Mouse (Mus musculus) forebrain, embryonic 14.5 days (tissue): ENCODE measurements at regions not wholly inside any gene's neighbourhood (a gene's known extent, or its start where the extent isn't known, plus 50 kb on each side); places are given as distances from the start of the nearest gene placed in this dataset.

Experiments
- ATAC-seq: fragments of 200-750 bp; cut with Nextera tagmentation; 2 replicates; pipeline ENCODE4 v1.8.0; 2017; ENCODE audit warnings: mild to moderate bottlenecking, moderate library complexity
- DNase-seq: peaks from one replicate; pipeline ENCODE4 v3.0.0-alpha.2; 2015; ENCODE audit warnings: low spot score
- H3K27ac ChIP-seq: fragments of 300-500 bp; sonication (generic); 2 replicates; pipeline ENCODE4 v1.5.1; 2014; ENCODE audit warnings: low read depth, mild to moderate bottlenecking, control low read depth, low read length, moderate library complexity
- H3K27me3 ChIP-seq: fragments of 300-500 bp; sonication (generic); replicated peaks from 2 replicates; pipeline ENCODE4 v1.6.1; 2014; ENCODE audit warnings: low read length, control low read depth, mixed read lengths; ENCODE audit not compliant: control insufficient read depth, insufficient read depth
- H3K36me3 ChIP-seq: fragments of 300-500 bp; sonication (generic); 2 replicates; pipeline ENCODE4 v1.6.1; 2014; ENCODE audit warnings: low read length, control low read depth; ENCODE audit not compliant: control insufficient read depth, insufficient read depth
- H3K4me1 ChIP-seq: fragments of 300-500 bp; sonication (generic); 2 replicates; pipeline ENCODE4 v1.6.1; 2014; ENCODE audit warnings: antibody characterized with exemption, low read length, control low read depth; ENCODE audit not compliant: control insufficient read depth, insufficient read depth
- H3K4me2 ChIP-seq: fragments of 300-500 bp; sonication (generic); 2 replicates; pipeline ENCODE4 v1.6.1; 2014; ENCODE audit warnings: mild to moderate bottlenecking, control low read depth, low read length
- H3K4me3 ChIP-seq: fragments of 300-500 bp; sonication (generic); 2 replicates; pipeline ENCODE4 v1.5.1; 2014; ENCODE audit warnings: low read depth, low read length, control low read depth
- H3K9ac ChIP-seq: fragments of 300-500 bp; sonication (generic); 2 replicates; pipeline ENCODE4 v1.6.1; 2014; ENCODE audit warnings: mild to moderate bottlenecking, low read length, control low read depth, moderate library complexity
- H3K9me3 ChIP-seq: fragments of 300-500 bp; sonication (generic); replicated peaks from 2 replicates; pipeline ENCODE4 v1.6.1; 2016; ENCODE audit warnings: low read length, control low read depth, mixed read lengths; ENCODE audit not compliant: control insufficient read depth
- WGBS: fragments of 180-500 bp; shearing (Covaris S2); extraction: QIAGEN DNeasy Blood & Tissue Kit; methylation state at CpG from one replicate; pipeline ENCODE4 v1.1.7; 2014; 5-methylcytosine and 5-hydroxymethylcytosine counted together

- Histone ChIP-seq H3K9ac (no peak overlapping the region), H3K9me3 (0 out of 2 replicates have a peak, but pooled peaks cover 3% of the 10 kb centered on the region), H3K27me3 (peaks cover 18% of the 10 kb centered on the region), H3K4me3 (no peak overlapping the region), H3K36me3 (no peaks in the 10 kb centered on the region), H3K27ac (0 out of 2 replicates have a peak overlapping the region, but pooled peaks have one; percentile 1), H3K4me2 (peak overlapping the region; percentile 26; the same call in 1 of the 2 replicates), H3K4me1 (peaks cover 22% of the 10 kb centered on the region)
- DNase-seq (no peak), ATAC-seq (peak; percentile 52; the same call in 1 of the 2 replicates)
- 7% methylated on average over 6 of the region's 6 CpGs for WGBS
Observed at GRCm38 (mm10) chr12:110183473-110183872, 95.4 kb upstream of the Dio3 start.

GRCm38 (mm10) chr12:110185399-110185798, 93.5 kb upstream of the Dio3 start:
- WGBS: 36% methylated on average over 9 of the region's 9 CpGs
- no peak for ATAC-seq
- H3K9me3 ChIP-seq: no peaks in the 10 kb centered on the region
- no peak overlapping the region for H3K4me3 ChIP-seq
- H3K4me1 ChIP-seq: peaks cover 23% of the 10 kb centered on the region
- H3K9ac ChIP-seq: no peak overlapping the region
- H3K4me2 ChIP-seq: no peak overlapping the region
- H3K27me3 ChIP-seq: peaks cover 23% of the 10 kb centered on the region
- no peak for DNase-seq
- H3K36me3 ChIP-seq: no peaks in the 10 kb centered on the region
- peak overlapping the region; percentile 11; the same call in 1 of the 2 replicates for H3K27ac ChIP-seq

- Histone ChIP-seq H3K4me2 (no peak overlapping the region), H3K4me3 (no peak overlapping the region), H3K36me3 (no peaks in the 10 kb centered on the region), H3K9me3 (no peaks in the 10 kb centered on the region), H3K9ac (no peak overlapping the region), H3K4me1 (peaks cover 23% of the 10 kb centered on the region), H3K27me3 (peaks cover 26% of the 10 kb centered on the region), H3K27ac (no peak overlapping the region)
- WGBS: 5% methylated on average over 3 of the region's 3 CpGs
- ATAC-seq (no peak), DNase-seq (peak; percentile 39)
Observed at GRCm38 (mm10) chr12:110186381-110186780, 92.5 kb upstream of the Dio3 start.

- peaks cover 23% of the 10 kb centered on the region for H3K4me1 ChIP-seq
- H3K27ac ChIP-seq: no peak overlapping the region
- H3K9me3 ChIP-seq: no peaks in the 10 kb centered on the region
- H3K4me2 ChIP-seq: peak overlapping the region; percentile 50; the same call in 1 of the 2 replicates
- ATAC-seq: peak; percentile 42
- no peak overlapping the region for H3K9ac ChIP-seq
- H3K36me3 ChIP-seq: no peaks in the 10 kb centered on the region
- peaks cover 26% of the 10 kb centered on the region for H3K27me3 ChIP-seq
- under 1% methylated on average over 10 of the region's 10 CpGs for WGBS
- DNase-seq: peak; percentile 57
- no peak overlapping the region for H3K4me3 ChIP-seq
Observed at GRCm38 (mm10) chr12:110186911-110187245, 92.0 kb upstream of the Dio3 start.

GRCm38 (mm10) chr12:110187246-110188135, 91.4 kb upstream of the Dio3 start:
- peaks cover 22% of the 10 kb centered on the region for H3K4me1 ChIP-seq
- peak; percentile 37 for DNase-seq

GRCm38 (mm10) chr12:110188136-110188631, 90.7 kb upstream of the Dio3 start:
- WGBS: under 1% methylated on average over 29 of the region's 29 CpGs
- peak; percentile 26 for DNase-seq
- peaks cover 26% of the 10 kb centered on the region for H3K27me3 ChIP-seq

More at GRCm38 (mm10) chr12:110187246-110188135, 91.4 kb upstream of the Dio3 start:
- Histone ChIP-seq H3K36me3 (no peaks in the 10 kb centered on the region), H3K27ac (peak overlapping the region; percentile 84), H3K27me3 (peaks cover 26% of the 10 kb centered on the region), H3K4me3 (peak overlapping the region; percentile 29), H3K9me3 (no peaks in the 10 kb centered on the region), H3K4me2 (peak overlapping the region; percentile 50), H3K9ac (peak overlapping the region; percentile 62)
- ATAC-seq: peak; percentile 59
- under 1% methylated on average over 47 of the region's 49 CpGs for WGBS

GRCm38 (mm10) chr12:110188641-110189328, 90.1 kb upstream of the Dio3 start:
- Histone ChIP-seq H3K4me3 (peak overlapping the region; percentile 29), H3K27me3 (peaks cover 26% of the 10 kb centered on the region), H3K9me3 (no peaks in the 10 kb centered on the region), H3K9ac (peak overlapping the region; percentile 62), H3K36me3 (no peaks in the 10 kb centered on the region), H3K4me2 (peak overlapping the region; percentile 50), H3K27ac (peak overlapping the region; percentile 84), H3K4me1 (peaks cover 16% of the 10 kb centered on the region)
- DNase-seq: no peak
- no peak for ATAC-seq
- WGBS: under 1% methylated on average over 39 of the region's 39 CpGs

More at GRCm38 (mm10) chr12:110188136-110188631, 90.7 kb upstream of the Dio3 start:
- no peak for ATAC-seq
- H3K4me2 ChIP-seq: peak overlapping the region; percentile 50
- peaks cover 21% of the 10 kb centered on the region for H3K4me1 ChIP-seq
- H3K9ac ChIP-seq: peak overlapping the region; percentile 62
- peak overlapping the region; percentile 84 for H3K27ac ChIP-seq
- no peaks in the 10 kb centered on the region for H3K9me3 ChIP-seq
- peak overlapping the region; percentile 29 for H3K4me3 ChIP-seq
- H3K36me3 ChIP-seq: no peaks in the 10 kb centered on the region

- no peaks in the 10 kb centered on the region for H3K36me3 ChIP-seq
- peak overlapping the region; percentile 29 for H3K4me3 ChIP-seq
- H3K27ac ChIP-seq: peak overlapping the region; percentile 84
- peaks cover 11% of the 10 kb centered on the region for H3K4me1 ChIP-seq
- H3K9me3 ChIP-seq: no peaks in the 10 kb centered on the region
- DNase-seq: peak; percentile 31
- 1% methylated on average over 19 of the region's 19 CpGs for WGBS
- H3K9ac ChIP-seq: peak overlapping the region; percentile 62
- H3K27me3 ChIP-seq: peaks cover 26% of the 10 kb centered on the region
- peak overlapping the region; percentile 50 for H3K4me2 ChIP-seq
- no peak for ATAC-seq
Observed at GRCm38 (mm10) chr12:110189329-110189642, 89.6 kb upstream of the Dio3 start.
